In the genomic region with DNA sequence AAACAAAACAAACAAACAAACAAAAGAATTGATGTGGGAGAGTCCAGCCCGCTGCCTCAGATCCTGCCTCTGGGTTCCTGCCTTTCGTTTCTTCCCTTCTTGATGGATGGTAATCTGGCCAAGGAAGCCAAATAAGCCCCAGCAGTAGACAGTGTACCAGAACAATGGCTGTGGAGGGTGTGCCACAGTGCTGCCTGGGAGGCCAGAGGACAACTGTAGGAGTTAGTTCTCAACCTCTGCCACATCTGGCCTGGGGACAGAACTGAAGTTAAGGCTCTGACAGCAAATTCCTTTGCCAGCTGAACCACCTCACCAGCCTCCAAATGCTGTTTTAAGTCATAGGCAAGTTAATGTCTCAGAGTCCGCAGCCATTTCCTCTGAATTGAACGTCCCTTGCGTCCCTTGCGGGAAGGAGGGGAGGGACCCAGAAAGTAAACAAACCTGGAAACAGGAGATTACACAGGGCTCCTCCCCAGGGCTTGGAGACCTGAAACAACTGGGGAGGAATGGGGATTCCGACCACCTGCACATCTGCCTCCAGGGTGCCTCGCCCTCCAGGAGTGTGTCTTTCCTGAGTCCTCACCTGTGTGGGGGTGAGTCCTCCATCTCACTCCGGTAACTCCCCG, we compare ENCODE assay signal across 27 mouse cellular contexts. TPM values are rescaled to one million over a fixed set of nuclear protein-coding genes. Genes with fewer than 3 reads are reported as not detected.
DNase-seq lines count a peak whose midpoint lies in the region; ATAC-seq and TF ChIP-seq lines count a peak whose summit lies in the region.
"Had no signal": no experiment of that assay in that cellular context is flagged by ENCODE, and none has a peak within 500 bp of the region (broad histone marks: within the 10 kb centered on the region; RNA-seq: fewer than 3 reads in every experiment).

No protein-coding gene starts in this region.

- no peaks in the 10 kb centered on the region for H3K9me3 ChIP-seq in heart, embryonic 10.5 days
- no peaks in the 10 kb centered on the region for H3K9me3 ChIP-seq in kidney, embryonic 16.5 days (ENCODE audit: low read length)
- no peaks in the 10 kb centered on the region for H3K9me3 ChIP-seq in E14TG2a.4 (ENCODE audit: low read length)
- H3K9me3 ChIP-seq in heart, embryonic 16.5 days (replicated peaks; ENCODE audit: control insufficient read depth, low read length) = no peaks in the 10 kb centered on the region
- H3K9me3 ChIP-seq: embryonic facial prominence, embryonic 10.5 days; forebrain, embryonic 12.5 days; midbrain, embryonic 13.5 days; neural tube, embryonic 13.5 days had no signal

- H3K4me2 ChIP-seq in kidney, embryonic 16.5 days (replicated peaks; ENCODE audit: low read depth, low read length) = no peak overlapping the region
- no peak overlapping the region for H3K4me2 ChIP-seq in heart, embryonic 16.5 days (ENCODE audit: low read depth, low read length)
- H3K4me2 ChIP-seq: forebrain, embryonic 12.5 days; lung, embryonic 14.5 days; midbrain, embryonic 13.5 days; neural tube, embryonic 13.5 days had no signal

- H3K27ac ChIP-seq in heart, embryonic 10.5 days = peak overlapping the region; percentile 76
- no peak overlapping the region for H3K27ac ChIP-seq in kidney, embryonic 16.5 days (ENCODE audit: low read length)
- H3K27ac ChIP-seq in heart, embryonic 16.5 days (ENCODE audit: low read length) = peak overlapping the region; percentile 48; the same call in 1 of the 2 replicates
- H3K27ac ChIP-seq: embryonic facial prominence, embryonic 10.5 days; forebrain, embryonic 12.5 days; layer of hippocampus, adult 2 months; midbrain, embryonic 13.5 days; neural tube, embryonic 13.5 days had no signal

- no peak for TF ChIP-seq CTCF in E14TG2a.4 (conservative IDR thresholded peaks at IDR 0.05; ENCODE audit: low read length)

- ATAC-seq in kidney, embryonic 16.5 days (ENCODE audit: low FRiP score, low TSS enrichment) = peak; percentile 63; the same call in 1 of the 2 replicates
- no peak for ATAC-seq in heart, embryonic 16.5 days (replicated peaks; ENCODE audit: extremely low read depth, insufficient read depth, low FRiP score)
- ATAC-seq: midbrain, embryonic 13.5 days had no signal

- H3K9ac ChIP-seq in kidney, embryonic 16.5 days (replicated peaks; ENCODE audit: low read length) = 0 out of 2 replicates have a peak overlapping the region, but pooled peaks have one; percentile 11
- H3K9ac ChIP-seq in heart, embryonic 16.5 days (ENCODE audit: low read length) = no peak overlapping the region
- H3K9ac ChIP-seq: forebrain, embryonic 12.5 days; lung, embryonic 14.5 days; midbrain, embryonic 13.5 days; neural tube, embryonic 13.5 days had no signal

- H3K36me3 ChIP-seq in heart, embryonic 10.5 days = no peaks in the 10 kb centered on the region
- no peaks in the 10 kb centered on the region for H3K36me3 ChIP-seq in kidney, embryonic 16.5 days (ENCODE audit: insufficient read depth, low read length)
- no peaks in the 10 kb centered on the region for H3K36me3 ChIP-seq in E14TG2a.4 (ENCODE audit: insufficient read depth, low read length)
- H3K36me3 ChIP-seq in heart, embryonic 16.5 days (ENCODE audit: control insufficient read depth, insufficient read depth) = no peaks in the 10 kb centered on the region
- H3K36me3 ChIP-seq: embryonic facial prominence, embryonic 10.5 days; forebrain, embryonic 12.5 days; midbrain, embryonic 13.5 days; neural tube, embryonic 13.5 days had no signal

- intact Hi-C loops in heart, postnatal 36 days (cut with DNase I) = no loop called here

- WGBS in heart, embryonic 10.5 days = 44% methylated on average over 10 of the region's 10 CpGs
- WGBS in kidney, embryonic 16.5 days = 44% methylated on average over 10 of the region's 10 CpGs
- WGBS in heart, embryonic 16.5 days = 67% methylated on average over 10 of the region's 10 CpGs

- H3K27me3 ChIP-seq in heart, embryonic 10.5 days (ENCODE audit: insufficient read depth, poor library complexity, severe bottlenecking) = no peaks in the 10 kb centered on the region
- H3K27me3 ChIP-seq in kidney, embryonic 16.5 days (ENCODE audit: insufficient read depth, low read length) = peaks cover 5% of the 10 kb centered on the region; the same call in 1 of the 2 replicates
- H3K27me3 ChIP-seq in E14TG2a.4 (ENCODE audit: insufficient read depth, low read length) = peaks cover under 1% of the 10 kb centered on the region; the same call in 1 of the 2 replicates
- H3K27me3 ChIP-seq in heart, embryonic 16.5 days (ENCODE audit: control insufficient read depth, insufficient read depth, low read length) = no peaks in the 10 kb centered on the region
- H3K27me3 ChIP-seq: midbrain, embryonic 13.5 days; neural tube, embryonic 13.5 days had no signal

- H3K4me1 ChIP-seq in heart, embryonic 10.5 days = peaks cover 72% of the 10 kb centered on the region
- peaks cover 2% of the 10 kb centered on the region; the same call in 1 of the 2 replicates for H3K4me1 ChIP-seq in kidney, embryonic 16.5 days (ENCODE audit: insufficient read depth, low read length)
- H3K4me1 ChIP-seq in E14TG2a.4 (replicated peaks; ENCODE audit: low read depth, low read length) = peaks cover 46% of the 10 kb centered on the region
- peaks cover 28% of the 10 kb centered on the region for H3K4me1 ChIP-seq in heart, embryonic 16.5 days (ENCODE audit: control insufficient read depth, insufficient read depth, low read length)
- H3K4me1 ChIP-seq: neural tube, embryonic 13.5 days had no signal

- H3K4me3 ChIP-seq in heart, embryonic 10.5 days = no peak overlapping the region
- H3K4me3 ChIP-seq in kidney, embryonic 16.5 days (ENCODE audit: low read length) = no peak overlapping the region
- H3K4me3 ChIP-seq in E14TG2a.4 (replicated peaks; ENCODE audit: low read length) = peak overlapping the region; percentile 20; the same call in 1 of the 2 replicates
- no peak overlapping the region for H3K4me3 ChIP-seq in heart, embryonic 16.5 days (ENCODE audit: low read length)
- H3K4me3 ChIP-seq: embryonic facial prominence, embryonic 10.5 days; forebrain, embryonic 12.5 days; layer of hippocampus, adult 2 months; midbrain, embryonic 13.5 days; neural tube, embryonic 13.5 days had no signal

- DNase-seq in heart, embryonic 10.5 days (ENCODE audit: low spot score) = no peak
- no peak for DNase-seq in heart, postnatal 36 days
- DNase-seq in kidney, adult 8-10 months = no peak
- DNase-seq in layer of hippocampus, adult 18-20 months (ENCODE audit: low spot score in 2 of 2) = no peak
- DNase-seq: adrenal gland, adult 8-10 months; cerebellum, adult 9-10 months; gastrocnemius, postnatal 10 days; kidney, adult 11 months; kidney, postnatal 10 days; layer of hippocampus, postnatal 36 days; lung, embryonic 14.5 days; right cerebral cortex, adult 18-20 months; thymus, postnatal 36 days had no signal

RNA-seq across cellular contexts. Expression of gene Efhd2, which starts 6.7 kb away (rescaled TPM):
- polyA plus RNA-seq in heart, embryonic 10.5 days (2016; fragmentation: Nextera tagmentation; extraction: Ambion mirVana) = 139 and 151 TPM in 2 replicates
- 10 to 100 TPM; 20.4 to 21.3 TPM for total RNA-seq in heart, postnatal 36 days (2021)
- 58.5 and 62.4 TPM in 2 replicates for polyA plus RNA-seq in kidney, embryonic 16.5 days (2015; fragmentation: Nextera tagmentation; extraction: Ambion mirVana)
- 79.2 and 80.4 TPM in 2 replicates for polyA plus RNA-seq in heart, embryonic 16.5 days (2015; fragmentation: Nextera tagmentation; extraction: Ambion mirVana)
- 100 to 1,000 TPM; 157 to 184 TPM for total RNA-seq in layer of hippocampus, adult 18-20 months (2021)

RNA-seq across cellular contexts. Expression of gene Ctrc, which starts 35.2 kb away (rescaled TPM):
- polyA plus RNA-seq in heart, embryonic 10.5 days (2016; fragmentation: Nextera tagmentation; extraction: Ambion mirVana) = not detected in 2 replicates
- not detected for total RNA-seq in heart, postnatal 36 days (2021)
- not detected in 2 replicates for polyA plus RNA-seq in kidney, embryonic 16.5 days (2015; fragmentation: Nextera tagmentation; extraction: Ambion mirVana)
- not detected in 2 replicates for polyA plus RNA-seq in heart, embryonic 16.5 days (2015; fragmentation: Nextera tagmentation; extraction: Ambion mirVana)
- total RNA-seq in layer of hippocampus, adult 18-20 months (2021) = not detected
- total RNA-seq: adrenal gland, adult 8-10 months; CH12.LX; common myeloid progenitor, adult 5-6 weeks; gastrocnemius, postnatal 10 days; hematopoietic stem cell, adult 5-6 weeks; layer of hippocampus, adult 2 months; layer of hippocampus, postnatal 36 days; left cerebral cortex, postnatal 14 days; megakaryocyte progenitor cell, adult 5-6 weeks had no signal
- polyA plus RNA-seq: embryonic facial prominence, embryonic 10.5 days; forebrain, embryonic 12.5 days; limb, embryonic 14.5 days; lung, embryonic 14.5 days; midbrain, embryonic 13.5 days; neural tube, embryonic 13.5 days had no signal

RNA-seq across cellular contexts. Expression of gene Cela2a, which starts 55.4 kb away (rescaled TPM):
- not detected in 2 replicates for polyA plus RNA-seq in heart, embryonic 10.5 days (2016; fragmentation: Nextera tagmentation; extraction: Ambion mirVana)
- not detected for total RNA-seq in heart, postnatal 36 days (2021)
- 0.17 TPM in 1 of 2 replicates, not detected in the other for polyA plus RNA-seq in kidney, embryonic 16.5 days (2015; fragmentation: Nextera tagmentation; extraction: Ambion mirVana)
- polyA plus RNA-seq in heart, embryonic 16.5 days (2015; fragmentation: Nextera tagmentation; extraction: Ambion mirVana) = 0.63 TPM in 1 of 2 replicates, not detected in the other
- not detected for total RNA-seq in layer of hippocampus, adult 18-20 months (2021)
- total RNA-seq: adrenal gland, adult 8-10 months; common myeloid progenitor, adult 5-6 weeks; gastrocnemius, postnatal 10 days; hematopoietic stem cell, adult 5-6 weeks; layer of hippocampus, adult 2 months; layer of hippocampus, postnatal 36 days; left cerebral cortex, postnatal 14 days; megakaryocyte progenitor cell, adult 5-6 weeks had no signal
- polyA plus RNA-seq: embryonic facial prominence, embryonic 10.5 days; forebrain, embryonic 12.5 days; lung, embryonic 14.5 days; midbrain, embryonic 13.5 days; neural tube, embryonic 13.5 days had no signal
